Mouse (Mus musculus): ENCODE measurements around the gene Crybb2.

GRCm38 (mm10) chr5:113110929-113111328 lies 41.0 kb upstream of the Crybb2 start:
- TF ChIP-seq POLR2A (IDR thresholded peaks at IDR 0.05; ENCODE audit: low read depth, low read length) (no peak), CTCF (IDR thresholded peaks at IDR 0.05; ENCODE audit: borderline replicate concordance, insufficient read depth, low read length) (no peak)

Data from embryonic fibroblast, embryonic 13.5 days (primary cell).